Mouse (Mus musculus) embryo, embryonic 10 days (tissue): ENCODE measurements at regions not wholly inside any gene's neighbourhood (a gene's known extent, or its start where the extent isn't known, plus 50 kb on each side); places are given as distances from the start of the nearest gene placed in this dataset.

Experiments
- DNase-seq: peaks from one replicate; pipeline ENCODE4 v3.0.0-alpha.2; 2015; ENCODE audit warnings: low spot score

DNA sequence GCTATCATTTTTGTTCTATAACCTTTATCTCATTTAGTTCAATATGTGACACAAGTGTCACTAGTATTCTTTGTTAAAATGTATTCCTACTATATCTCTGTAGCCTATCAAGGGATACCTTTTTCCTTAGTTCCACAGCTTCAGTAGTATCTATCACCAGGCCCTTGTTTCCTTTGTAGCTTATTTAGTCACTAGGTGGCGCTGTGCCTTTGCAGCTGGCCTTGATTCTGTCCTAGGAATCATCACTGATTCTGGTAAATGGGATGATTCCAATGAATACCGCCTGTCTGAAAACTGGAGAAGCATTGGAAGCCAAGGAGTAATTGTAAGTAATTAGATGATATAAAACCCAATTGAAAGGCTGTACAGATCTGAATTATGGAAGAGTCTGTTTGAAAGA lies 139.3 kb downstream of the Dcaf12l2 start:
- DNase-seq: peak; percentile 44
